ENCODE assay signal across 25 mouse cellular contexts in genomic region chr16:49814419-49814818, GRCm38 (mm10). TPM values are rescaled to one million over a fixed set of nuclear protein-coding genes. Genes with fewer than 3 reads are reported as not detected.
DNase-seq lines count a peak whose midpoint lies in the region; ATAC-seq and TF ChIP-seq lines count a peak whose summit lies in the region.
"Had no signal": no experiment of that assay in that cellular context is flagged by ENCODE, and none has a peak within 500 bp of the region (broad histone marks: within the 10 kb centered on the region; RNA-seq: fewer than 3 reads in every experiment).

No protein-coding gene starts in this region.

- WGBS in embryonic facial prominence, embryonic 11.5 days = 52% methylated on average over 4 of the region's 4 CpGs
- WGBS in cerebellum, adult 2 months = 83% methylated on average over 4 of the region's 4 CpGs

- no peak for TF ChIP-seq CTCF in cerebellum, adult 2 months (IDR thresholded peaks at IDR 0.05; ENCODE audit: borderline replicate concordance, insufficient read depth, low read depth, low read length)

- no peak overlapping the region for H3K4me3 ChIP-seq in embryonic facial prominence, embryonic 11.5 days (ENCODE audit: low read depth, low read length)
- H3K4me3 ChIP-seq in cerebellum, adult 2 months (replicated peaks; ENCODE audit: insufficient read depth, low read depth, low read length) = no peak overlapping the region
- H3K4me3 ChIP-seq: forebrain, embryonic 13.5 days; hindbrain, embryonic 10.5 days; layer of hippocampus, adult 2 months; limb, embryonic 10.5 days; midbrain, embryonic 12.5 days; neural tube, embryonic 15.5 days had no signal

- peak; percentile 10 for DNase-seq in kidney, postnatal 14 days
- DNase-seq in kidney, adult 9 months = no peak
- peak; percentile 29 for DNase-seq in 3T3-L1 (ENCODE audit: low read depth, low spot score)
- peak; percentile 23 for DNase-seq in ES-CJ7 (ENCODE audit: low read depth, low spot score)
- DNase-seq in embryonic facial prominence, embryonic 11.5 days (ENCODE audit: low spot score) = no peak
- DNase-seq in heart, adult 9 months (ENCODE audit: low spot score in 2 of 2) = no peak
- DNase-seq in cerebellum, adult 2 months = no peak
- DNase-seq: adrenal gland, adult 8-10 months; cerebellum, adult 11-12 months; cerebellum, postnatal 14 days; liver; liver, postnatal 0 days; right cerebral cortex, adult 18-20 months; thymus, adult 18-20 months; thymus, postnatal 36 days had no signal

- no peak overlapping the region for H3K4me2 ChIP-seq in embryonic facial prominence, embryonic 11.5 days (ENCODE audit: low read depth, low read length)
- H3K4me2 ChIP-seq: forebrain, embryonic 13.5 days; heart, embryonic 11.5 days; midbrain, embryonic 12.5 days; neural tube, embryonic 15.5 days had no signal

- no peak for TF ChIP-seq POLR2A in cerebellum, adult 2 months (IDR thresholded peaks at IDR 0.05; ENCODE audit: borderline replicate concordance, insufficient read depth, low read length)

- no peak overlapping the region for H3K9ac ChIP-seq in embryonic facial prominence, embryonic 11.5 days (replicated peaks; ENCODE audit: low read length)
- H3K9ac ChIP-seq: forebrain, embryonic 13.5 days; liver, postnatal 0 days; midbrain, embryonic 12.5 days; neural tube, embryonic 15.5 days had no signal

- H3K4me1 ChIP-seq in embryonic facial prominence, embryonic 11.5 days (ENCODE audit: control insufficient read depth, insufficient read depth, low read length) = no peaks in the 10 kb centered on the region
- H3K4me1 ChIP-seq in cerebellum, adult 2 months (ENCODE audit: control insufficient read depth, insufficient read depth, low read length) = no peaks in the 10 kb centered on the region
- H3K4me1 ChIP-seq: forebrain, embryonic 13.5 days; hindbrain, embryonic 10.5 days; midbrain, embryonic 12.5 days; neural tube, embryonic 15.5 days had no signal

- no peaks in the 10 kb centered on the region for H3K36me3 ChIP-seq in embryonic facial prominence, embryonic 11.5 days (replicated peaks; ENCODE audit: control insufficient read depth, insufficient read depth, low read depth, low read length)
- H3K36me3 ChIP-seq: hindbrain, embryonic 10.5 days; limb, embryonic 10.5 days; midbrain, embryonic 12.5 days; neural tube, embryonic 15.5 days had no signal

- ATAC-seq in embryonic facial prominence, embryonic 11.5 days (replicated peaks; ENCODE audit: insufficient number of reproducible peaks, low FRiP score, low TSS enrichment, low read depth) = 0 out of 2 replicates have a peak, but pooled peaks have one; percentile 46
- ATAC-seq: activated CD4-positive, CD25-positive, alpha-beta regulatory T cell, adult 4 months; forebrain, embryonic 13.5 days; hindbrain, postnatal 0 days; intestine, postnatal 0 days; liver, postnatal 0 days had no signal

- H3K27me3 ChIP-seq in embryonic facial prominence, embryonic 11.5 days (ENCODE audit: control insufficient read depth, insufficient read depth, low read length) = no peaks in the 10 kb centered on the region
- H3K27me3 ChIP-seq in cerebellum, adult 2 months (ENCODE audit: control insufficient read depth, insufficient read depth, low read length) = no peaks in the 10 kb centered on the region
- H3K27me3 ChIP-seq: forebrain, embryonic 13.5 days; midbrain, embryonic 12.5 days; neural tube, embryonic 15.5 days had no signal

- H3K27ac ChIP-seq in embryonic facial prominence, embryonic 11.5 days (replicated peaks; ENCODE audit: low read depth, low read length) = no peak overlapping the region
- H3K27ac ChIP-seq in cerebellum, adult 2 months (ENCODE audit: insufficient read depth, low read length) = no peak overlapping the region
- H3K27ac ChIP-seq: forebrain, embryonic 13.5 days; hindbrain, embryonic 10.5 days; hindbrain, postnatal 0 days; layer of hippocampus, adult 2 months; midbrain, embryonic 12.5 days; neural tube, embryonic 15.5 days had no signal

- no peaks in the 10 kb centered on the region for H3K9me3 ChIP-seq in embryonic facial prominence, embryonic 11.5 days (replicated peaks; ENCODE audit: control insufficient read depth, low read length)
- H3K9me3 ChIP-seq: forebrain, embryonic 13.5 days; hindbrain, embryonic 10.5 days; limb, embryonic 10.5 days; midbrain, embryonic 12.5 days; neural tube, embryonic 15.5 days had no signal

RNA-seq across cellular contexts. Expression of gene Cd47, which starts 14.1 kb away (rescaled TPM):
- polyA plus RNA-seq in embryonic facial prominence, embryonic 11.5 days (2014; fragmentation: Nextera tagmentation; extraction: Ambion mirVana) = 48.5 and 50.3 TPM in 2 replicates
- 123 and 133 TPM in 2 replicates for polyA plus RNA-seq in cerebellum, adult 2 months (2012; rRNA removed)

Comparison
In these comparisons a context has a peak if more than half of its experiments do, and no peak if none do; other contexts are left out.
1. DNase-seq: peak in kidney, postnatal 14 days (single experiment), 3T3-L1 (single experiment) and ES-CJ7 (single experiment); none in kidney, adult 9 months (single experiment), embryonic facial prominence, embryonic 11.5 days (single experiment), heart, adult 9 months (0 of 2) and cerebellum, adult 2 months (0 of 2).